Mouse (Mus musculus) CD4-positive, CD25-positive, alpha-beta regulatory T cell, adult 2 months (primary cell): ENCODE results near the gene Srsf2.
"Not testable (repeated sequence)": the region's sequence is repeated elsewhere in the genome, so short reads cannot be mapped to it uniquely, and the experiment has no call there.

Source experiments
- DNase-seq: peaks from one replicate; pipeline ENCODE4 v3.0.0-alpha.2; 2012; ENCODE audit warnings: low read depth, low spot score

The Srsf2 gene

GRCm38 (mm10) chr11:116853512-116853928 is 626 bp upstream of the Srsf2 start:
- peak; percentile 96 for DNase-seq

- peak; percentile 92 for DNase-seq
Measured at GRCm38 (mm10) chr11:116852291-116852890, 503 bp downstream of the Srsf2 start, which contains the start of gene Mfsd11. Gene Mfsd11 (plus strand): TSS chr11:116852440.

GRCm38 (mm10) chr11:116851576-116852290 is 1.2 kb downstream of the Srsf2 start:
- no peak for DNase-seq

GRCm38 (mm10) chr11:116850833-116851477 is 1.9 kb downstream of the Srsf2 start:
- DNase-seq = peak; percentile 29

- no peak for DNase-seq
Measured at GRCm38 (mm10) chr11:116850085-116850484, 2.8 kb downstream of the Srsf2 start.

- no peak for DNase-seq
Measured at GRCm38 (mm10) chr11:116849587-116849986, 3.3 kb downstream of the Srsf2 start.

GRCm38 (mm10) chr11:116848877-116849178 is 4.1 kb downstream of the Srsf2 start:
- DNase-seq = not testable (repeated sequence)

GRCm38 (mm10) chr11:116848086-116848876 is 4.6 kb downstream of the Srsf2 start:
- DNase-seq = no peak

GRCm38 (mm10) chr11:116847187-116848085 is 5.5 kb downstream of the Srsf2 start:
- no peak for DNase-seq

- no peak for DNase-seq
Measured at GRCm38 (mm10) chr11:116846593-116847181, 6.2 kb downstream of the Srsf2 start.

- DNase-seq = peak; percentile 98
Measured at GRCm38 (mm10) chr11:116843261-116844233, 9.3 kb downstream of the Srsf2 start, which contains the start of the genes Mettl23 and Jmjd6. Gene Mettl23 (plus strand): TSS chr11:116843278. Gene Jmjd6 (minus strand): TSS chr11:116843449.

- peak; percentile 85 for DNase-seq
Measured at GRCm38 (mm10) chr11:116842531-116843260, 10.2 kb downstream of the Srsf2 start.

GRCm38 (mm10) chr11:116840748-116841147 is 12.1 kb downstream of the Srsf2 start:
- no peak for DNase-seq

GRCm38 (mm10) chr11:116839601-116840000 is 13.3 kb downstream of the Srsf2 start:
- no peak for DNase-seq

- no peak for DNase-seq
Measured at GRCm38 (mm10) chr11:116838936-116839335, 14.0 kb downstream of the Srsf2 start.

- no peak for DNase-seq
Measured at GRCm38 (mm10) chr11:116837441-116837840, 15.5 kb downstream of the Srsf2 start.

- DNase-seq = no peak
Measured at GRCm38 (mm10) chr11:116836283-116836682, 16.6 kb downstream of the Srsf2 start.

- no peak for DNase-seq
Measured at GRCm38 (mm10) chr11:116834954-116835353, 17.9 kb downstream of the Srsf2 start.
